Mouse (Mus musculus): ENCODE measurements around the gene Abcd3. TPM values are rescaled to one million over a fixed set of nuclear protein-coding genes. Genes with fewer than 3 reads are reported as not detected.
"Not testable (repeated sequence)": the region's sequence is repeated elsewhere in the genome, so short reads cannot be mapped to it uniquely, and the experiment has no call there.

Abcd3 gene
- polyA plus RNA-seq, 1 experiment from 2014 or later, result 115 TPM

- in situ Hi-C loops (cut with MboI; ENCODE audit: low pct_unique_long_range_greater_than_20kb), result no loop called here
- DNase-seq (ENCODE audit: low read depth, low spot score), result no peak
- no peaks in the 10 kb centered on the region for H3K27me3 ChIP-seq
- POLR2A ChIA-PET, result interaction anchor here (0.7 kb wide), 1 partner anchor 47 kb away, joined by 3 read pairs; no protein-coding TSS in a partner anchor
- no peak for TF ChIP-seq CTCF (IDR thresholded peaks at IDR 0.05)
- ATAC-seq, result no peak
- CTCF ChIA-PET, result interaction anchor here (1.0 to 3.5 kb wide), 2 partner anchors 13 to 14 kb away, joined by 3 to 20 read pairs; no protein-coding TSS in a partner anchor
Observed at GRCm38 (mm10) chr3:121783020-121783419, 32.1 kb downstream of the Abcd3 start.

GRCm38 (mm10) chr3:121777943-121778342, 37.2 kb downstream of the Abcd3 start:
- H3K27me3 ChIP-seq, result no peaks in the 10 kb centered on the region
- peak; percentile 54 for ATAC-seq
- in situ Hi-C loops (cut with MboI; ENCODE audit: low pct_unique_long_range_greater_than_20kb), result loop anchor here (5.0 kb wide), 1 partner anchor 89 kb away; no protein-coding TSS in a partner anchor
- TF ChIP-seq CTCF (IDR thresholded peaks at IDR 0.05), result peak; percentile 87
- no peak for DNase-seq (ENCODE audit: low read depth, low spot score)
- CTCF ChIA-PET, result interaction anchor here (1.1 to 2.2 kb wide), 7 partner anchors 9 to 242 kb away, joined by 3 to 13 read pairs (median 3); partner anchors contain the start of gene Abcd3
- POLR2A ChIA-PET, result no interaction called here

- CTCF ChIA-PET, result interaction anchor here (0.6 to 1.1 kb wide), 4 partner anchors 10 to 233 kb away, joined by 3 to 4 read pairs (median 4); no protein-coding TSS in a partner anchor
- H3K27me3 ChIP-seq; ATAC-seq; POLR2A ChIA-PET; DNase-seq (ENCODE audit: low read depth, low spot score); in situ Hi-C loops (cut with MboI; ENCODE audit: low pct_unique_long_range_greater_than_20kb): not testable (repeated sequence)
Observed at GRCm38 (mm10) chr3:121773336-121773735, 41.8 kb downstream of the Abcd3 start.

GRCm38 (mm10) chr3:121768770-121769169, 46.3 kb downstream of the Abcd3 start:
- ChIA-PET POLR2A (no interaction called here), CTCF (interaction anchor here (0.7 to 6.4 kb wide), 18 partner anchors 9 to 241 kb away, joined by 3 to 80 read pairs (median 5); partner anchors contain the start of gene Slc44a3)
- peak; percentile 65 for TF ChIP-seq CTCF (IDR thresholded peaks at IDR 0.05)
- ATAC-seq (peak; percentile 65), DNase-seq (ENCODE audit: low read depth, low spot score) (no peak)
- no peaks in the 10 kb centered on the region for H3K27me3 ChIP-seq
- in situ Hi-C loops (cut with MboI; ENCODE audit: low pct_unique_long_range_greater_than_20kb), result loop anchor here (10.0 kb wide), 1 partner anchor 464 kb away; no protein-coding TSS in a partner anchor

- no peaks in the 10 kb centered on the region for H3K27me3 ChIP-seq
- CTCF ChIA-PET, result interaction anchor here (0.9 to 6.4 kb wide), 8 partner anchors 8 to 230 kb away, joined by 3 to 80 read pairs (median 8); partner anchors contain the start of gene Slc44a3
- POLR2A ChIA-PET, result interaction anchor here (0.6 kb wide), 1 partner anchor 98 kb away, joined by 3 read pairs; no protein-coding TSS in a partner anchor
- in situ Hi-C loops (cut with MboI; ENCODE audit: low pct_unique_long_range_greater_than_20kb), result loop anchor here (10.0 kb wide), 1 partner anchor 462 kb away; no protein-coding TSS in a partner anchor
- no peak for DNase-seq (ENCODE audit: low read depth, low spot score)
- ATAC-seq, result no peak
- no peak for TF ChIP-seq CTCF (IDR thresholded peaks at IDR 0.05)
Observed at GRCm38 (mm10) chr3:121766818-121767217, 48.3 kb downstream of the Abcd3 start.

GRCm38 (mm10) chr3:121766048-121766447, 49.1 kb downstream of the Abcd3 start:
- no peaks in the 10 kb centered on the region for H3K27me3 ChIP-seq
- in situ Hi-C loops (cut with MboI; ENCODE audit: low pct_unique_long_range_greater_than_20kb), result loop anchor here (10.0 kb wide), 1 partner anchor 461 kb away; no protein-coding TSS in a partner anchor
- ChIA-PET CTCF (interaction anchor here (0.9 to 6.4 kb wide), 5 partner anchors 24 to 235 kb away, joined by 3 to 80 read pairs (median 11); partner anchors contain the start of gene Slc44a3), POLR2A (interaction anchor here (0.6 to 1.6 kb wide), 2 partner anchors 11 to 97 kb away, joined by 3 read pairs; no protein-coding TSS in a partner anchor)
- DNase-seq (ENCODE audit: low read depth, low spot score) (no peak), ATAC-seq (no peak)
- no peak for TF ChIP-seq CTCF (IDR thresholded peaks at IDR 0.05)

- ATAC-seq (no peak), DNase-seq (ENCODE audit: low read depth, low spot score) (no peak)
- TF ChIP-seq CTCF (IDR thresholded peaks at IDR 0.05), result peak; percentile 66
- in situ Hi-C loops (cut with MboI; ENCODE audit: low pct_unique_long_range_greater_than_20kb), result loop anchor here (5.0 to 10.0 kb wide), 2 partner anchors 210 to 457 kb away; no protein-coding TSS in a partner anchor
- ChIA-PET POLR2A (interaction anchor here (0.6 kb wide), 1 partner anchor 123 kb away, joined by 3 read pairs; no protein-coding TSS in a partner anchor), CTCF (interaction anchor here (0.9 to 6.1 kb wide), 8 partner anchors 11 to 226 kb away, joined by 3 to 30 read pairs (median 6); no protein-coding TSS in a partner anchor)
- H3K27me3 ChIP-seq, result no peaks in the 10 kb centered on the region
Observed at GRCm38 (mm10) chr3:121762056-121762852, 52.8 kb downstream of the Abcd3 start.

GRCm38 (mm10) chr3:121758373-121758772, 56.7 kb downstream of the Abcd3 start:
- no peak for ATAC-seq
- POLR2A ChIA-PET, result no interaction called here
- TF ChIP-seq CTCF (IDR thresholded peaks at IDR 0.05), result no peak
- in situ Hi-C loops (cut with MboI; ENCODE audit: low pct_unique_long_range_greater_than_20kb), result no loop called here
- DNase-seq (ENCODE audit: low read depth, low spot score), result no peak
- CTCF ChIA-PET, result interaction anchor here (1.0 to 6.1 kb wide), 10 partner anchors 10 to 223 kb away, joined by 3 to 30 read pairs (median 6); no protein-coding TSS in a partner anchor
- no peaks in the 10 kb centered on the region for H3K27me3 ChIP-seq

- no peaks in the 10 kb centered on the region for H3K27me3 ChIP-seq
- POLR2A ChIA-PET, result interaction anchor here (1.3 kb wide), 1 partner anchor 10 kb away, joined by 3 read pairs; no protein-coding TSS in a partner anchor
- DNase-seq (ENCODE audit: low read depth, low spot score), result no peak
- TF ChIP-seq CTCF (IDR thresholded peaks at IDR 0.05), result no peak
- in situ Hi-C loops (cut with MboI; ENCODE audit: low pct_unique_long_range_greater_than_20kb), result no loop called here
- CTCF ChIA-PET, result interaction anchor here (2.4 to 3.5 kb wide), 2 partner anchors 13 to 18 kb away, joined by 9 to 12 read pairs; no protein-coding TSS in a partner anchor
- no peak for ATAC-seq
Observed at GRCm38 (mm10) chr3:121755152-121755551, 60.0 kb downstream of the Abcd3 start.

- ATAC-seq; H3K27me3 ChIP-seq; DNase-seq (ENCODE audit: low read depth, low spot score); in situ Hi-C loops (cut with MboI; ENCODE audit: low pct_unique_long_range_greater_than_20kb): not testable (repeated sequence)
- ChIA-PET POLR2A (interaction anchor here (1.3 kb wide), 1 partner anchor 11 kb away, joined by 3 read pairs; no protein-coding TSS in a partner anchor), CTCF (interaction anchor here (2.4 to 3.5 kb wide), 2 partner anchors 14 to 18 kb away, joined by 9 to 12 read pairs; no protein-coding TSS in a partner anchor)
Observed at GRCm38 (mm10) chr3:121754319-121755090, 60.6 kb downstream of the Abcd3 start.

GRCm38 (mm10) chr3:121741186-121741848, 73.8 kb downstream of the Abcd3 start:
- DNase-seq (ENCODE audit: low read depth, low spot score); H3K27me3 ChIP-seq; ATAC-seq; POLR2A ChIA-PET: not testable (repeated sequence)
- CTCF ChIA-PET, result interaction anchor here (1.1 to 1.6 kb wide), 3 partner anchors 10 to 18 kb away, joined by 4 read pairs; no protein-coding TSS in a partner anchor
- in situ Hi-C loops (cut with MboI; ENCODE audit: low pct_unique_long_range_greater_than_20kb), result loop anchor here (25.0 kb wide), 1 partner anchor 579 kb away; the partner anchor contains the start of gene Rwdd3

All from Patski (cell line).